Mouse (Mus musculus): ENCODE data around the gene Zfp870. TPM values are rescaled to one million over a fixed set of nuclear protein-coding genes. Genes with fewer than 3 reads are reported as not detected.

The Zfp870 gene
- total and polyA plus RNA-seq, 3 experiments = 0.25 TPM; not detected in 2

- Histone ChIP-seq H3K79me2 (ENCODE audit: control insufficient read depth, insufficient read depth, low read length, poor library complexity) (no peaks in the 10 kb centered on the region), H3K27me3 (ENCODE audit: control insufficient read depth in 1 of 2, insufficient read depth in 2 of 2, low read length in 2 of 2) (no peaks in the 10 kb centered on the region; a peak in 1 of 4 replicates), H3K4me1 (ENCODE audit: control insufficient read depth in 1 of 2, insufficient read depth in 2 of 2, low read length in 2 of 2) (no peaks in the 10 kb centered on the region), H3K9me3 (replicated peaks; ENCODE audit: insufficient read depth, low read length) (no peaks in the 10 kb centered on the region), H3K27ac (ENCODE audit: control insufficient read depth, low read depth, low read length) (no peak overlapping the region), H3K4me3 (ENCODE audit: control insufficient read depth in 1 of 2, insufficient read depth in 1 of 2, low read depth in 2 of 2, low read length in 2 of 2) (no peak overlapping the region), H3K36me3 (ENCODE audit: control insufficient read depth in 1 of 2, insufficient read depth in 2 of 2, low read length in 2 of 2) (no peaks in the 10 kb centered on the region), H3K9ac (ENCODE audit: control insufficient read depth, low read depth, low read length, poor library complexity, severe bottlenecking) (no peak overlapping the region)
- no peak for DNase-seq (ENCODE audit: low read depth, low spot score)
- TF ChIP-seq ZMIZ1 (IDR thresholded peaks at IDR 0.05; ENCODE audit: low read depth, low read length) (no peak), SIN3A (IDR thresholded peaks at IDR 0.05; ENCODE audit: low read length) (no peak), KAT2A (conservative IDR thresholded peaks at IDR 0.05; ENCODE audit: low read depth, low read length) (no peak), CHD1 (IDR thresholded peaks at IDR 0.05; ENCODE audit: low read depth, low read length) (no peak), MAX (IDR thresholded peaks at IDR 0.05; ENCODE audit: low read length) (no peak), GATA1 (IDR thresholded peaks at IDR 0.05; ENCODE audit: low read depth, low read length) (no peak), ELF1 (IDR thresholded peaks at IDR 0.05; ENCODE audit: low read depth, low read length) (no peak), TBP (IDR thresholded peaks at IDR 0.05; ENCODE audit: low read depth, low read length) (no peak), CTCF (IDR thresholded peaks at IDR 0.05 in 2 of 3, conservative IDR thresholded peaks at IDR 0.05 in 1 of 3; ENCODE audit: control insufficient read depth in 1 of 3, insufficient read depth in 1 of 3, low read depth in 2 of 3, low read length in 3 of 3, poor library complexity in 1 of 3, severe bottlenecking in 1 of 3) (no peak), MAZ (IDR thresholded peaks at IDR 0.05; ENCODE audit: low read depth, low read length) (no peak), CHD2 (IDR thresholded peaks at IDR 0.05; ENCODE audit: low read length) (no peak), MYC (IDR thresholded peaks at IDR 0.05; ENCODE audit: low read depth, low read length) (no peak), UBTF (IDR thresholded peaks at IDR 0.05; ENCODE audit: borderline replicate concordance, insufficient read depth, low read depth, low read length) (no peak), SMC3 (IDR thresholded peaks at IDR 0.05; ENCODE audit: low read depth, low read length) (no peak), POLR2AphosphoS2 (IDR thresholded peaks at IDR 0.05; ENCODE audit: low read length) (no peak)
These were observed 14.7 kb upstream of the Zfp870 start for GRCm38 (mm10) chr17:32906172-32906571.

- Histone ChIP-seq H3K9me3 (replicated peaks; ENCODE audit: insufficient read depth, low read length) (no peaks in the 10 kb centered on the region), H3K4me1 (ENCODE audit: control insufficient read depth in 1 of 2, insufficient read depth in 2 of 2, low read length in 2 of 2) (no peaks in the 10 kb centered on the region), H3K36me3 (ENCODE audit: control insufficient read depth in 1 of 2, insufficient read depth in 2 of 2, low read length in 2 of 2) (no peaks in the 10 kb centered on the region), H3K27me3 (ENCODE audit: control insufficient read depth in 1 of 2, insufficient read depth in 2 of 2, low read length in 2 of 2) (no peaks in the 10 kb centered on the region; a peak in 1 of 4 replicates), H3K4me3 (ENCODE audit: control insufficient read depth in 1 of 2, insufficient read depth in 1 of 2, low read depth in 2 of 2, low read length in 2 of 2) (no peak overlapping the region), H3K9ac (ENCODE audit: control insufficient read depth, low read depth, low read length, poor library complexity, severe bottlenecking) (no peak overlapping the region), H3K27ac (ENCODE audit: control insufficient read depth, low read depth, low read length) (no peak overlapping the region), H3K79me2 (ENCODE audit: control insufficient read depth, insufficient read depth, low read length, poor library complexity) (no peaks in the 10 kb centered on the region)
- peak; percentile 31 for DNase-seq (ENCODE audit: low read depth, low spot score)
- TF ChIP-seq CTCF (IDR thresholded peaks at IDR 0.05 in 2 of 3, conservative IDR thresholded peaks at IDR 0.05 in 1 of 3; ENCODE audit: control insufficient read depth in 1 of 3, insufficient read depth in 1 of 3, low read depth in 2 of 3, low read length in 3 of 3, poor library complexity in 1 of 3, severe bottlenecking in 1 of 3) = peak; percentile 67 to 82 (median 70)
- TF ChIP-seq GATA1 (IDR thresholded peaks at IDR 0.05; ENCODE audit: low read depth, low read length) = no peak
- TF ChIP-seq RAD21 (IDR thresholded peaks at IDR 0.05; ENCODE audit: low read depth, low read length) = peak; percentile 4; the same call in 1 of the 2 replicates
- peak; percentile 52 for TF ChIP-seq SMC3 (IDR thresholded peaks at IDR 0.05; ENCODE audit: low read depth, low read length)
- TF ChIP-seq ELF1 (IDR thresholded peaks at IDR 0.05; ENCODE audit: low read depth, low read length) = no peak
- TF ChIP-seq NRF1 (IDR thresholded peaks at IDR 0.05; ENCODE audit: insufficient read depth, low read depth, low read length, poor library complexity, severe bottlenecking) = no peak
These were observed 13.8 kb upstream of the Zfp870 start for GRCm38 (mm10) chr17:32905239-32905638.
